Mouse (Mus musculus) thymus, adult 2 months (tissue): ENCODE measurements around the gene Kcnab3. TPM values are rescaled to one million over a fixed set of nuclear protein-coding genes. Genes with fewer than 3 reads are reported as not detected.

Source experiments
- DNase-seq: peaks from one replicate; pipeline ENCODE4 v3.0.0; 2021
- H3K27ac ChIP-seq: fragments of 200-500 bp; 2 replicates; pipeline ENCODE4 v1.5.1; 2012; ENCODE audit warnings: low read length, control low read depth; ENCODE audit not compliant: control insufficient read depth, insufficient read depth
- H3K27me3 ChIP-seq: fragments of 200-500 bp; 2 replicates; pipeline ENCODE4 v1.6.1; 2012; ENCODE audit warnings: mild to moderate bottlenecking, low read length, moderate library complexity, mixed read lengths; ENCODE audit not compliant: control insufficient read depth, insufficient read depth
- H3K36me3 ChIP-seq: fragments of 200-500 bp; 2 replicates; pipeline ENCODE4 v1.6.1; 2012; ENCODE audit warnings: mild to moderate bottlenecking, low read length, moderate library complexity; ENCODE audit not compliant: control insufficient read depth, insufficient read depth
- H3K4me1 ChIP-seq: fragments of 200-500 bp; replicated peaks from 2 replicates; pipeline ENCODE4 v1.6.1; 2012; ENCODE audit warnings: low read length; ENCODE audit not compliant: control insufficient read depth, insufficient read depth
- H3K4me3 ChIP-seq: fragments of 200-500 bp; 2 replicates; pipeline ENCODE4 v1.5.1; 2012; ENCODE audit warnings: mild to moderate bottlenecking, low read length, control low read depth, moderate library complexity; ENCODE audit not compliant: control insufficient read depth, insufficient read depth
- CTCF ChIP-seq: fragments of 200-500 bp; IDR thresholded peaks from 2 replicates; pipeline ENCODE4 v1.5.1; 2012; ENCODE audit warnings: mild to moderate bottlenecking, control low read depth, low read length, moderate library complexity, borderline replicate concordance; ENCODE audit not compliant: control insufficient read depth, poor library complexity, insufficient read depth; ENCODE audit errors: extremely low read depth
- POLR2A ChIP-seq: fragments of 200-500 bp; IDR thresholded peaks from 2 replicates; pipeline ENCODE4 v1.6.1; 2012; ENCODE audit warnings: mild to moderate bottlenecking, low read length, control low read depth, moderate library complexity; ENCODE audit not compliant: control insufficient read depth, poor library complexity, insufficient read depth; ENCODE audit errors: extremely low read depth
- WGBS: fragments of 180-500 bp; shearing (Covaris S2); methylation state at CpG from one replicate; pipeline ENCODE4 v1.1.7; 2018; 5-methylcytosine and 5-hydroxymethylcytosine counted together
- polyA plus RNA-seq: library from polyadenylated mRNA; depleted of rRNA; stranded (reverse); fragments of >200 nt; gene quantifications from 2 replicates; pipeline ENCODE4 v1.2.3, GENCODE M21; 2012; rRNA removed

The Kcnab3 gene
- polyA plus RNA-seq = 2.9 and 3.5 TPM in 2 replicates

GRCm38 (mm10) chr11:69325628-69326407, at the start of gene Kcnab3:
Gene Kcnab3, plus strand, starts transcription at chr11:69326258.
- TF ChIP-seq POLR2A = 0 out of 2 replicates have a peak, but pooled peaks have one; percentile 24
- no peak for TF ChIP-seq CTCF
- 9% methylated on average over 26 of the region's 26 CpGs for WGBS
- peak within 1 kb of the TSS; percentile 56 for H3K4me3 ChIP-seq
- DNase-seq = peak; percentile 86
- peak within 1 kb of the TSS; percentile 53 for H3K27ac ChIP-seq
- H3K4me1 ChIP-seq = peaks cover 38% of the 10 kb centered on the region
- no peaks in the 10 kb centered on the region for H3K27me3 ChIP-seq
- no peaks in the 10 kb centered on the region for H3K36me3 ChIP-seq

DNA sequence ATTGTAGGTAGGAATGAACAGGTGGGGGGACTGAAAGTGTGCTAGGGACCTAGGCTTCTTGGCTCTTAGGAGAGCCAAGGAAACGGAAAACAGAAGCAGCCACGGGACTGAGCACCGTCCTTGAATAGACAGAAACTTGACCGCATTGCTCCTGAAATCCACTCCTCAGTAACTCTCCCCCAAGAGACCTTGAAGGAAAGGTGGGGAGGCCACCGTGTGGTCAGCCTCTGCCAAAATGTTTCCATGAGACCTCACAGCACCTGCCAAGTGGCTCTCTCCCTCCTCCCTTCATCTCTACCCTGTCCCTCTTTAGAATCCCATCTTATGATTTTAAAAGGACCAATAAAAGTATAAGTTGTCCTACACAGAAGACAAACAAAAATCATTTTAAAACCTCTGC, 48.8 kb upstream of the Kcnab3 start:
- 76% methylated on average over 5 of the region's 5 CpGs for WGBS
- no peak for TF ChIP-seq CTCF
- no peak for TF ChIP-seq POLR2A
- no peaks in the 10 kb centered on the region for H3K27me3 ChIP-seq
- no peak for DNase-seq
- H3K4me3 ChIP-seq = no peak overlapping the region
- no peak overlapping the region for H3K27ac ChIP-seq
- no peaks in the 10 kb centered on the region for H3K36me3 ChIP-seq
- peaks cover 9% of the 10 kb centered on the region for H3K4me1 ChIP-seq

DNA sequence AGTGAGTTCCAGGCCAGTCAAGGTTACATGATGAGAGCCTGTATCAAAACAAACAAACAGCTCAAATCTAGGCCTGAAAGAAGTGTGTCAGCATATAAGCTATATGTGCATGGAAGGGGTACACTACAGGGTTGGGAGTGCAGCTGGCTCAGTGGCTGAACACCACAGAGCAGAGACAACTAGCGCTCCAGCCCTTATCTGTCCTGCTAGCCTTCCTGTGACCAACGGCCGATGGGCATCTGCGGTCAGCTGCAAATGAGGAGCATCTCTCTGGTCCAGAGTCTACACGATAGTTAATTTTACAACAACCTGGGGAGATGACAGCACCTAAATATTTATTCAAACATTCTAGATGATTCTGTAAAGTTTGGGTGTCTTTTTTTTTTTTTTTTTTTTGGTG, 34.9 kb upstream of the Kcnab3 start:
- no peak for DNase-seq
- WGBS = 98% methylated on average over 5 of the region's 5 CpGs
- no peak overlapping the region for H3K4me3 ChIP-seq
- H3K4me1 ChIP-seq = no peaks in the 10 kb centered on the region
- H3K27ac ChIP-seq = no peak overlapping the region
- no peaks in the 10 kb centered on the region for H3K36me3 ChIP-seq
- H3K27me3 ChIP-seq = no peaks in the 10 kb centered on the region
- TF ChIP-seq POLR2A (no peak), CTCF (no peak)

DNA sequence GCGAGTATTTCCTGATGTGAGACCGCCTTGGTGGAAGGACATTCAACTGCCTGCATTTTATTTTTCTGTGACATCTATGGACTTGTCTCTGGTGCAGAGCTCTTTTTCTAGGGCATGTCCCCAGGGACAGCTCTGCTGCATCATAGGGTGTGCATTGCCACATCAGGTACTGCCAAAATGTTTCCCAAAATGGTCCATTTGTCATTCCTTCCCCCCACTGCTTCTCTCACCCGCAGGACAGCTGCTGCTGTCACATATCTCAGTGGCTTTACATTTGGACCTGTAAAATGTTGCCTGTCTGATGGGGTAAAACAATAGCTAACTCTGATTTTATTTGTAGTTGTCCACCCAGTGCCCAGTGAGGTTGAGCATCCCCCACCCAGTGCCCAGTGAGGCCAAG, 30.8 kb upstream of the Kcnab3 start:
- no peak overlapping the region for H3K27ac ChIP-seq
- no peaks in the 10 kb centered on the region for H3K4me1 ChIP-seq
- H3K36me3 ChIP-seq = 0 out of 2 replicates have a peak, but pooled peaks cover 10% of the 10 kb centered on the region
- 90% methylated on average over 3 of the region's 3 CpGs for WGBS
- TF ChIP-seq POLR2A (no peak), CTCF (no peak)
- DNase-seq = no peak
- no peak overlapping the region for H3K4me3 ChIP-seq
- H3K27me3 ChIP-seq = no peaks in the 10 kb centered on the region

- 100% methylated on average over 2 of the region's 2 CpGs for WGBS
- TF ChIP-seq CTCF = no peak
- DNase-seq = no peak
- H3K4me3 ChIP-seq = no peak overlapping the region
- H3K27ac ChIP-seq = no peak overlapping the region
- no peaks in the 10 kb centered on the region for H3K27me3 ChIP-seq
- no peaks in the 10 kb centered on the region for H3K4me1 ChIP-seq
- H3K36me3 ChIP-seq = peaks cover 21% of the 10 kb centered on the region
These were observed 28.3 kb upstream of the Kcnab3 start for GRCm38 (mm10) chr11:69297799-69298198.

GRCm38 (mm10) chr11:69298231-69298630, 27.8 kb upstream of the Kcnab3 start:
- WGBS = 89% methylated on average over 7 of the region's 7 CpGs
- H3K4me1 ChIP-seq = no peaks in the 10 kb centered on the region
- H3K27me3 ChIP-seq = no peaks in the 10 kb centered on the region
- no peak overlapping the region for H3K27ac ChIP-seq
- DNase-seq = no peak
- TF ChIP-seq POLR2A = no peak
- no peak for TF ChIP-seq CTCF
- H3K36me3 ChIP-seq = peaks cover 26% of the 10 kb centered on the region
- H3K4me3 ChIP-seq = no peak overlapping the region

GRCm38 (mm10) chr11:69302817-69303216, 23.2 kb upstream of the Kcnab3 start:
- WGBS = 95% methylated on average over 7 of the region's 7 CpGs
- no peak for TF ChIP-seq CTCF
- no peak for TF ChIP-seq POLR2A
- no peaks in the 10 kb centered on the region for H3K27me3 ChIP-seq
- H3K36me3 ChIP-seq = peaks cover 46% of the 10 kb centered on the region
- DNase-seq = no peak
- no peak overlapping the region for H3K4me3 ChIP-seq
- H3K4me1 ChIP-seq = no peaks in the 10 kb centered on the region
- H3K27ac ChIP-seq = no peak overlapping the region
